Mouse (Mus musculus) MEL-GATA-1-ER (cell line): Measurements from ENCODE around the gene Metap1.

Experiments
- DNase-seq: peaks from one replicate; pipeline ENCODE4 v3.0.0-alpha.2; 2012; ENCODE audit warnings: low read depth; ENCODE audit errors: extremely low read depth

The Metap1 gene

GRCm38 (mm10) chr3:138489327-138490033, at the start of gene Metap1:
Gene Metap1, minus strand, starts transcription at chr3:138489515.
- DNase-seq = peak; percentile 81

- DNase-seq = no peak
Observed at GRCm38 (mm10) chr3:138536031-138536430, 46.7 kb upstream of the Metap1 start.

- DNase-seq = no peak
Observed at GRCm38 (mm10) chr3:138532764-138533163, 43.4 kb upstream of the Metap1 start.

- DNase-seq = no peak
Observed at GRCm38 (mm10) chr3:138531479-138532181, 42.3 kb upstream of the Metap1 start.

- peak; percentile 49 for DNase-seq
Observed at GRCm38 (mm10) chr3:138530578-138531478, 41.5 kb upstream of the Metap1 start.

- DNase-seq = no peak
Observed at GRCm38 (mm10) chr3:138528265-138528664, 39.0 kb upstream of the Metap1 start.

GRCm38 (mm10) chr3:138527667-138528231, 38.4 kb upstream of the Metap1 start:
- peak; percentile 49 for DNase-seq

- peak; percentile 99 for DNase-seq
Observed at GRCm38 (mm10) chr3:138526916-138527666, 37.8 kb upstream of the Metap1 start.

GRCm38 (mm10) chr3:138526073-138526915, 37.0 kb upstream of the Metap1 start, which contains the start of gene Eif4e:
Gene Eif4e, plus strand, starts transcription at chr3:138526179.
- DNase-seq = no peak

- no peak for DNase-seq
Observed at GRCm38 (mm10) chr3:138525494-138525893, 36.2 kb upstream of the Metap1 start.

GRCm38 (mm10) chr3:138523956-138524355, 34.6 kb upstream of the Metap1 start:
- DNase-seq = no peak

GRCm38 (mm10) chr3:138519218-138519617, 29.9 kb upstream of the Metap1 start:
- no peak for DNase-seq

GRCm38 (mm10) chr3:138517881-138518280, 28.6 kb upstream of the Metap1 start:
- DNase-seq = peak; percentile 77

- no peak for DNase-seq
Observed at GRCm38 (mm10) chr3:138515656-138516370, 26.5 kb upstream of the Metap1 start.

GRCm38 (mm10) chr3:138514749-138515148, 25.4 kb upstream of the Metap1 start:
- DNase-seq = no peak

- DNase-seq = no peak
Observed at GRCm38 (mm10) chr3:138513243-138513642, 23.9 kb upstream of the Metap1 start.

- no peak for DNase-seq
Observed at GRCm38 (mm10) chr3:138510471-138510870, 21.2 kb upstream of the Metap1 start.

GRCm38 (mm10) chr3:138509581-138509980, 20.3 kb upstream of the Metap1 start:
- no peak for DNase-seq

GRCm38 (mm10) chr3:138506749-138507148, 17.4 kb upstream of the Metap1 start:
- DNase-seq = no peak
